Mouse (Mus musculus): Measurements from ENCODE around the gene Pja2.
"Not testable (repeated sequence)": the region's sequence is repeated elsewhere in the genome, so short reads cannot be mapped to it uniquely, and the experiment has no call there.

Pja2 gene

DNA sequence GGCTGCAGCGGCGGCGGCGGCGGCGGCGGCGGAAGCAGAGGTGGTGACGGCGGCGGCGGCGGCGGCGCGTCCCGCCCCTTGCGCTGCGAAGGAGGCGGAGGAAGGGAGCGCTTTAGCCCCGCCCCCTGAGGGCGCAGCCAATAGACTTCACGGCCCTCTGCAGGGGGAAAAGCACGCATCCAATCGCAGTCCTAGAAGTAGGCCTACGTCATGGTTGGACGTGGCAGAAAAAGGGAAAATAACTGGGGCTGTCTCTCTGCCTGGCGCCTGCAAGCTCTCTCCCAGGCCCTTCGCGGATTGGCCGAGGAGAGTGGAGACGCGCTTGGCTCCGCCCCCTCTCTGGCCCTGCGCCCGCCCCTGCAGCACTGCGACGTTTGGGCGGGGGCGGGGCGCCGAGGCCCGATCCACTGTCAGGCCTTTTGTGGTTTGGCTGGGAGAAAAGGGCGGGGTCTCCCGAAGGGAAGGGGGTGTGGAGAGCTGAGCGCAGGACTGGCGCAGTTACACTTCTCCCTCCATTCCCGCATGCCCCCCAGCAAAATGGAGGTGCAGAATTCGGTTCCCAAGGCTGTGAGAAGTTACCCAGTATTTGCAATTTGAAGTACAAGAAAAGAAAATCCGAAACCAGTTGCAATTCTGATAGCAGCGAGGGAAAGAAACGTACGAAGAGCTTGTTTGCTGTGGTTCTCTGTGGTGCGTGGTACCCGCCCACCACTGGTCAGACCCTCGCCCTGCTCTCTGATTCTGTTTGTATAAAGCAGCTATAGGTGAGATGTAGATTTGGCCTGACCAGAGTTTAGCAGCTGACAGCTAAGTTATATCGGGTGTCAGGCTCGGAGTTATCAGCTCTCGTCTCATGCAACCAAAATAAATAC is at the start of gene Pja2:
Gene Pja2, minus strand, starts transcription at position 19 of the 872 bp plus-strand sequence.
- DNase-seq (ENCODE audit: low spot score in 2 of 2), result peak; percentile 99 to 100

DNA sequence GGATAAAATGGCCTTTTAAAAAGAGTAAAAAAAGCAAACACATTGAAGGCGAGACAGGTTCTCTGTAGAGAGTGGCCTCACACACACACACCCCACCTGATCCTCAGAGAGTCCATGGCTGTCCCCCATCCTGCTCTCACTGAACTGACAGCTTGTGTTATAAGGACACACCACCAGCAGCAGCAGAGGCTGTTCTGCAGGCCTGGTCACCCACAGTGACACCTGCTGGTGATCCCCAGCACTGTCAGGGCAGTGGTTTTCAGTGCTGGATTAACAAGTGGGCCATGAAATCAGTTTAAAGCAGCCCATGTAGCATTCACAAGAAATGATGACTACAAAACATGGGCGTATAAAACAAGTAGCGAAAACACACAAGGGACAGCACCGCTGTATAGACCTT is 43.6 kb upstream of the Pja2 start:
- peak in 1 of 2 experiments; percentile 69 for DNase-seq (ENCODE audit: low spot score in 2 of 2)

DNA sequence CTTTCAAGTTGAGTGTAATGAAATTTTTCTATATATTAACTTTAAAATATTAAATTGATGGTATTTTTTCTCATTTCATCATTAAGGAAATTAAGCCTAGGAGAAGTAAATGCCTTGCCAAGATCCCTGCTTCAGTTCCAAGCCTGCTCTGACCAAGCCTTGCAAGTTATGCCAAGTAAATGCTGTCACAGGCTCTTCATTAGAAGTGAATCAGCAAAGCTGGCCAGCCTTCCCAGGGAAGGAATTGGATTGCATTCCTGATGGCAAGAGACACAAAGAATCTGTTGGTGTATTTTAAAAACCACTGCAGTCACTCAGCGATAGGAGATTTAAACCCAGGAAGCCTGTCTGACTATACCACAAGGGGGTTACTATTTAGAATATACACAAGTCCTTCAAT is 32.0 kb upstream of the Pja2 start:
- DNase-seq (ENCODE audit: low spot score in 2 of 2), result peak in 1 of 2 experiments; percentile 33

GRCm38 (mm10) chr17:64362570-64362969 is 30.9 kb upstream of the Pja2 start:
- no peak for DNase-seq (ENCODE audit: low spot score in 2 of 2)

GRCm38 (mm10) chr17:64361911-64362425 is 30.3 kb upstream of the Pja2 start:
- DNase-seq (ENCODE audit: low spot score in 2 of 2), result no peak

GRCm38 (mm10) chr17:64353940-64354339 is 22.2 kb upstream of the Pja2 start:
- DNase-seq (ENCODE audit: low spot score in 2 of 2), result no peak

GRCm38 (mm10) chr17:64346135-64346534 is 14.4 kb upstream of the Pja2 start:
- DNase-seq (ENCODE audit: low spot score in 2 of 2), result no peak

- DNase-seq (ENCODE audit: low spot score in 2 of 2), result no peak
Observed at GRCm38 (mm10) chr17:64344576-64345172, 13.0 kb upstream of the Pja2 start.

- DNase-seq (ENCODE audit: low spot score in 2 of 2), result peak in 1 of 2 experiments; percentile 61
Observed at GRCm38 (mm10) chr17:64341698-64342097, 10.0 kb upstream of the Pja2 start.

DNA sequence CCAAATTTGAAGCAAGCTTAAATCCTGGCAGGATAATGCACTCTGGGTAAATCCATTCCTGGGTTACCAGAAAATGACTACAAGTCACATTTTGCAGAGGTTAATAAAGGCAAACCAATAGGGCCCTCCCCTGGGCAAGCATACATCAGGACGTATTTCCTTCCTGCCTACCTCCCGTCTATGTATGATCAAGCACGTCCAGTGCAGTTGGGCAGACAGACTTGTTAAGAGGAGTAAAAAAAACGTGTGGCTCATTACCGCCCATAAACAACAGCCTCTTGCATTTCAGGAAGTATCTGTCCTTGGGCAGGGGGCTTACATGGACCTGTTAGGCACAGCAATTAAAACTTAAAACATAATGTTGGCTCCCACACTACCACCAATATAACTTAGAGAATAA is 8.0 kb upstream of the Pja2 start:
- DNase-seq (ENCODE audit: low spot score in 2 of 2), result no peak

GRCm38 (mm10) chr17:64337220-64337619 is 5.5 kb upstream of the Pja2 start:
- no peak for DNase-seq (ENCODE audit: low spot score in 2 of 2)

DNA sequence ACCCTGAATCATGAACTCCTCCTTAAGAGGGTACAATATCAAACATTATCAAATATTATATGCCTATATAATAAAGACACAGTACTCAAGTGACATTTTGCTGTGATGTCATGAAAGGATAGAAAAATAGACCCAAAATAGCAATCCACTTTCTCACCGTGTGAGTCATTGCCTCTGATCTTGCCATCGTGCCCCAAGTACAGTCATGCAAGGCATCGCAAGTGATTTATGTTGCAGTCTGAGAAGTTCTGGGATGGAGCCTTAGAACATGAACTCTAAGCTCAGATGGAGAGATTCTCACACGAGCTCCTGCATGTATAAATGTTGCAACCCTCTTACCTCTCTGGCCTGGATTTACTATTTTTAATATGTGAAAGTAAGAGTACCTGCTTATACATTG is 2.2 kb upstream of the Pja2 start:
- DNase-seq (ENCODE audit: low spot score in 2 of 2), result no peak

DNA sequence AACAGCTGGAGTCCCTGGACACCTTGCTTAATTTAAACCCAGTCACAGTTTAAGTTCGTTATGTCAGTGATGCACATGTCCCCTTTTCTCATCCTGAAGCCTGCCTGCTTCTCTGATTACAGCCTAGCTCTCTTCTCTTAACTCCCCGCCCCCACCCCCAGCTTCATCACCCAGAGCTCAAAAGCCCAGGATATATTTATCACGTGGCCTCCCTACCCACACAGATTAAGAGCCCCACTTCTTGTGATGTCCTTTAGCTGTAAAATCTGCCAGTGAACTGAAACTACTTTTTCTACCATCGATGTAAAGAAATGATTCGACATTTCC is 1.0 kb upstream of the Pja2 start:
- DNase-seq (ENCODE audit: low spot score in 2 of 2), result no peak

DNA sequence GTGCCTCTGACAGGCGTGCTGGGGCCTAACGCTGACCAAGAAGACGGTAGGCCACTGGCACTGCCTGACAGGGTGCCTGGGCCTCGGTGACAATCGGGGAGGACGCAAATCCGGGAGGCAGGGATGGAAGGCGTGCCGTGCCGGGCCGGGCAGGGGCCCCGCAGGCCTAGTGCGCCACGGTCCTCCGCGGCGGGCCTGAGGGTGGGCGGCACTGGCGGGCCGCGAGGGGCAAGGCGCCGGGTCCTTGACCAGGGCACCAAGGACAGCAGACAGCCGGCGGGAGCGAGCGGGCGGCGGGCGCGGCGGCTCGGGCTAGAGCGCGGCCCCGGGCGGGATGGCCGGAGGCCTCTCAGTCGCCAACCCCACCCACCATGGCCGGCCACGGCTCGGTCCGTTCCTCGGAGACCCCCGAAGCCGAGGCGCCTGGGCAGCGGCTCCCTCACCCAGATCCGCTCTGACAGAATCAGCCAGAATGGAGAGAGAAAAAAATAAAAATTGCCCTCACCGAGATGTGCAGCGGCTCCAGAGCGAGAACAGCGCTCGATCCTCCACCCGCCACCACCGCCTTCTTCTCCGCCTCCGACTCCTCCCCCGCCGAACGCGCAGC is 322 bp downstream of the Pja2 start:
- DNase-seq (ENCODE audit: low spot score in 2 of 2), result peak in 1 of 2 experiments; percentile 42

GRCm38 (mm10) chr17:64330885-64331284 is 831 bp downstream of the Pja2 start:
- no peak for DNase-seq (ENCODE audit: low spot score in 2 of 2)

DNA sequence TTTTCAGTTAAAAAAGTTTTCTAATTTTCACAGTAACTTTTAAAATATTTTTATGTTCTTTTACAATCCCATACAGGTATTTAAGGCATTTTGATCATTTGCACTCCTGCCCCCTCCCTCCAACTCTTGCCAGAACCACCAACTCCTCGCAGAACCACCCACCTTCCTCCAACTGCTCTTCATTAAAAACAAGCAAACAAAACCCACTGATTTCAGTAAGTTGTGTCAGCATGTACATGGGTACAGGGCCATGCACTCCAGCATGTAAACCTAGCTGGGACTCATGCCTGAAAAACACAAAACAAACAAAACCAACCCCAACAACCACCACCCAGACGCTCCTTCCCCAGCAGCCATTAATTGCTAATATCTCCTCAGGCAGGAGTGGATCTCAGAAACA is 7.2 kb downstream of the Pja2 start:
- DNase-seq (ENCODE audit: low spot score in 2 of 2), result no peak

- no peak for DNase-seq (ENCODE audit: low spot score in 2 of 2)
Observed at GRCm38 (mm10) chr17:64315428-64315827, 16.3 kb downstream of the Pja2 start.

- DNase-seq (ENCODE audit: low spot score in 2 of 2), result not testable (repeated sequence)
Observed at GRCm38 (mm10) chr17:64314523-64314922, 17.2 kb downstream of the Pja2 start.

- no peak for DNase-seq (ENCODE audit: low spot score in 2 of 2)
Observed at GRCm38 (mm10) chr17:64297628-64298027, 34.1 kb downstream of the Pja2 start.

- no peak for DNase-seq (ENCODE audit: low spot score in 2 of 2)
Observed at GRCm38 (mm10) chr17:64292740-64293139, 39.0 kb downstream of the Pja2 start.

- no peak for DNase-seq (ENCODE audit: low spot score in 2 of 2)
Observed at GRCm38 (mm10) chr17:64289684-64290083, 42.0 kb downstream of the Pja2 start.

- DNase-seq (ENCODE audit: low spot score in 2 of 2), result peak in 1 of 2 experiments; percentile 30
Observed at GRCm38 (mm10) chr17:64288000-64288399, 43.7 kb downstream of the Pja2 start.

- DNase-seq (ENCODE audit: low spot score in 2 of 2), result no peak
Observed at GRCm38 (mm10) chr17:64286836-64287235, 44.9 kb downstream of the Pja2 start.
